Mouse (Mus musculus) stomach, embryonic 16.5 days (tissue): ENCODE results near the gene Zfp764. TPM values are rescaled to one million over a fixed set of nuclear protein-coding genes. Genes with fewer than 3 reads are reported as not detected.

Source experiments
- ATAC-seq: fragments of 200-750 bp; cut with Nextera tagmentation; 2 replicates; pipeline ENCODE4 v1.8.0; 2017; ENCODE audit warnings: moderate number of reproducible peaks, moderate TSS enrichment; ENCODE audit not compliant: insufficient read depth, low FRiP score
- H3K27ac ChIP-seq: fragments of 300-500 bp; sonication (generic); 2 replicates; pipeline ENCODE4 v1.5.1; 2014; ENCODE audit warnings: low read length
- H3K27me3 ChIP-seq: fragments of 300-500 bp; sonication (generic); 2 replicates; pipeline ENCODE4 v1.6.1; 2014; ENCODE audit warnings: low read length, control low read depth, mixed read lengths; ENCODE audit not compliant: control insufficient read depth, insufficient read depth
- H3K36me3 ChIP-seq: fragments of 300-500 bp; sonication (generic); 2 replicates; pipeline ENCODE4 v1.6.1; 2014; ENCODE audit warnings: low read length; ENCODE audit not compliant: control insufficient read depth, insufficient read depth
- H3K4me1 ChIP-seq: fragments of 300-500 bp; sonication (generic); 2 replicates; pipeline ENCODE4 v1.6.1; 2014; ENCODE audit warnings: low read length, control low read depth, mixed read lengths; ENCODE audit not compliant: control insufficient read depth, insufficient read depth
- H3K4me2 ChIP-seq: fragments of 300-500 bp; sonication (generic); 2 replicates; pipeline ENCODE4 v1.6.1; 2014; ENCODE audit warnings: low read depth, low read length, mixed read lengths
- H3K4me3 ChIP-seq: fragments of 300-500 bp; sonication (generic); replicated peaks from 2 replicates; pipeline ENCODE4 v1.5.1; 2014; ENCODE audit warnings: mild to moderate bottlenecking, low read length
- H3K9ac ChIP-seq: fragments of 300-500 bp; sonication (generic); 2 replicates; pipeline ENCODE4 v1.6.1; 2014; ENCODE audit warnings: low read length
- H3K9me3 ChIP-seq: fragments of 300-500 bp; sonication (generic); replicated peaks from 2 replicates; pipeline ENCODE4 v1.6.1; 2016; ENCODE audit warnings: low read length, control low read depth; ENCODE audit not compliant: control insufficient read depth
- WGBS: fragments of 180-500 bp; shearing (Covaris S2); extraction: QIAGEN DNeasy Blood & Tissue Kit; methylation state at CpG from one replicate; pipeline ENCODE4 v1.1.7; 2014; 5-methylcytosine and 5-hydroxymethylcytosine counted together
- polyA plus RNA-seq: library from polyadenylated mRNA; unstranded; fragments of >200 nt; fragmentation: Nextera tagmentation; extraction: Ambion mirVana; gene quantifications from 2 replicates; pipeline ENCODE4 v1.2.1, GENCODE M21; 2015

Gene Zfp764
- polyA plus RNA-seq, 1 experiment from 2014 or later: 7.1 TPM

DNA sequence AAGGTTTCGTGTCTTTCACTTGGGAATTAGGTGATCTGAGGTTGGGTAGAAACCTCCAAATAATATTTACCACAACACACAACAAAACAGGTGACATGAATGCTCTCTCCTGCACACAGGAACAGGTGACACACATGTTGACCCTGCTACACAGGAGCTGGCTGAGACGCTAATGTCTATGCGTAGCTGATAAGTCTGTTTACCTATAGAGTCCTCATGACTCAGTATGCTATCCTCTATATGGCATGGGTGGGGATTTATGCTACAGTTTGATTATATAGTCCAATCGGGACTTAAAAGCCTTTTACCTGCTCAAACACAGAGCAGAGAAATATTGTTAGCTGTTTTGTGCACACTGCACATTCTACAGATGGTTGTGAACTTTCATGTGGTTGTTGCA, 46.4 kb downstream of the Zfp764 start:
- H3K4me2 ChIP-seq: no peak overlapping the region
- 47% methylated on average over 4 of the region's 4 CpGs for WGBS
- no peaks in the 10 kb centered on the region for H3K9me3 ChIP-seq
- ATAC-seq: no peak; the same call in 1 of the 2 replicates
- no peak overlapping the region for H3K27ac ChIP-seq
- H3K4me3 ChIP-seq: no peak overlapping the region
- no peaks in the 10 kb centered on the region; the same call in 1 of the 2 replicates for H3K4me1 ChIP-seq
- H3K9ac ChIP-seq: no peak overlapping the region
- no peaks in the 10 kb centered on the region for H3K36me3 ChIP-seq
- 0 out of 2 replicates have a peak, but pooled peaks cover 5% of the 10 kb centered on the region for H3K27me3 ChIP-seq

DNA sequence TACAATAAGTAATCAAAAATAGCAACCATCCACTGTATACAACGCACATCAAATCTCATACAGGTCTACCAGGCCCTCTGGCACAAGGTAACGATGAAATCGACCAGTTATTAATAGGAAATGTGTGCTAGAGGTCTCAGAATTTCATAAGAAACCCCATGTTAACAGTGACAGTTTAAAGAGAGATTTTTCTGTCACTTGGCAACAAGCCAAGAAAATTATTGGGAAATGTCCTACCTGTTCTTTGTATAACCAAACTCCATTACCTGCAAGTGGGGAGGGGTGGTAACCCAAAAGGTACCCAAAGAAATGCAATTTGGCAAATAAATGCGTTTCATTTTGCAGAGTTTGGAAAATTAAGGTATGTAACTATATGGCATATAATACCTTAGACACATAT, 48.1 kb downstream of the Zfp764 start:
- Histone ChIP-seq H3K4me1 (no peaks in the 10 kb centered on the region; the same call in 1 of the 2 replicates), H3K9ac (no peak overlapping the region), H3K27me3 (0 out of 2 replicates have a peak, but pooled peaks cover 5% of the 10 kb centered on the region), H3K36me3 (no peaks in the 10 kb centered on the region), H3K4me3 (no peak overlapping the region), H3K27ac (no peak overlapping the region), H3K4me2 (no peak overlapping the region), H3K9me3 (no peaks in the 10 kb centered on the region)
- WGBS: 67% methylated on average over 4 of the region's 4 CpGs
- no peak for ATAC-seq

GRCm38 (mm10) chr7:127357871-127358270, 48.8 kb downstream of the Zfp764 start:
- ATAC-seq: no peak
- H3K4me3 ChIP-seq: no peak overlapping the region
- H3K27ac ChIP-seq: no peak overlapping the region
- no peaks in the 10 kb centered on the region for H3K36me3 ChIP-seq
- WGBS: 69% methylated on average over 2 of the region's 2 CpGs
- no peak overlapping the region for H3K9ac ChIP-seq
- no peak overlapping the region for H3K4me2 ChIP-seq
- no peaks in the 10 kb centered on the region for H3K9me3 ChIP-seq
- H3K27me3 ChIP-seq: 0 out of 2 replicates have a peak, but pooled peaks cover 3% of the 10 kb centered on the region
- no peaks in the 10 kb centered on the region for H3K4me1 ChIP-seq

GRCm38 (mm10) chr7:127355796-127356195, 50.8 kb downstream of the Zfp764 start:
- H3K27me3 ChIP-seq: 0 out of 2 replicates have a peak, but pooled peaks cover 3% of the 10 kb centered on the region
- no peak overlapping the region for H3K4me3 ChIP-seq
- ATAC-seq: no peak
- no peak overlapping the region for H3K27ac ChIP-seq
- WGBS: 52% methylated on average over 3 of the region's 3 CpGs
- no peaks in the 10 kb centered on the region for H3K36me3 ChIP-seq
- no peak overlapping the region for H3K9ac ChIP-seq
- no peaks in the 10 kb centered on the region for H3K4me1 ChIP-seq
- H3K4me2 ChIP-seq: no peak overlapping the region
- no peaks in the 10 kb centered on the region for H3K9me3 ChIP-seq

Other genes with a start within 250 kb of the Zfp764 start
- gene Cd2bp2, start 210.8 kb downstream of the Zfp764 start, polyA plus RNA-seq: 43.7 and 47.7 TPM in 2 replicates
- gene Tbc1d10b, start 198.4 kb downstream of the Zfp764 start, polyA plus RNA-seq: 15.4 and 15.7 TPM in 2 replicates
- gene Mylpf, start 197.9 kb downstream of the Zfp764 start, polyA plus RNA-seq: 23.9 and 312 TPM in 2 replicates
- 27.1 and 28.5 TPM in 2 replicates for gene Zfp553, start 173.8 kb downstream of the Zfp764 start, polyA plus RNA-seq
- gene Sept1, start 173.7 kb downstream of the Zfp764 start, polyA plus RNA-seq: 14.7 and 15.0 TPM in 2 replicates
- gene Zfp771, start 162.5 kb downstream of the Zfp764 start, polyA plus RNA-seq: 35.5 and 37.8 TPM in 2 replicates
- 131 and 145 TPM in 2 replicates for gene Dctpp1, start 146.1 kb downstream of the Zfp764 start, polyA plus RNA-seq
- 82.2 and 94.3 TPM in 2 replicates for gene Sephs2, start 132.8 kb downstream of the Zfp764 start, polyA plus RNA-seq
- 3.1 and 4.0 TPM in 2 replicates for gene Itgal, start 110.6 kb downstream of the Zfp764 start, polyA plus RNA-seq
- 12.0 and 13.9 TPM in 2 replicates for gene Zfp768, start 61.2 kb downstream of the Zfp764 start, polyA plus RNA-seq
- gene Zfp747, start 30.8 kb downstream of the Zfp764 start, polyA plus RNA-seq: 9.6 and 11.1 TPM in 2 replicates
- gene 9130019O22Rik, start 19.7 kb downstream of the Zfp764 start, polyA plus RNA-seq: 6.2 and 6.7 TPM in 2 replicates
- gene E430018J23Rik, start 13.2 kb downstream of the Zfp764 start, polyA plus RNA-seq: 6.1 and 9.3 TPM in 2 replicates
- gene Zfp688, start 15.2 kb upstream of the Zfp764 start, polyA plus RNA-seq: 21.5 and 24.4 TPM in 2 replicates
- gene Zfp689, start 42.3 kb upstream of the Zfp764 start, polyA plus RNA-seq: 5.0 and 5.8 TPM in 2 replicates
- gene Prr14, start 52.8 kb upstream of the Zfp764 start, polyA plus RNA-seq: 35.9 and 37.8 TPM in 2 replicates
- 10.5 and 11.1 TPM in 2 replicates for gene Fbrs, start 72.4 kb upstream of the Zfp764 start, polyA plus RNA-seq
- 20.3 and 32.4 TPM in 2 replicates for gene Srcap, start 105.2 kb upstream of the Zfp764 start, polyA plus RNA-seq
- 12.3 and 13.2 TPM in 2 replicates for gene Gm42715, start 112.8 kb upstream of the Zfp764 start, polyA plus RNA-seq
- gene Tmem265, start 154.6 kb upstream of the Zfp764 start, polyA plus RNA-seq: 10.1 and 14.0 TPM in 2 replicates
- 37.6 and 44.1 TPM in 2 replicates for gene Phkg2, start 166.5 kb upstream of the Zfp764 start, polyA plus RNA-seq
- 6.3 and 8.1 TPM in 2 replicates for gene Ccdc189, start 181.8 kb upstream of the Zfp764 start, polyA plus RNA-seq
- 41.6 and 41.7 TPM in 2 replicates for gene Rnf40, start 181.9 kb upstream of the Zfp764 start, polyA plus RNA-seq
- gene Zfp629, start 209.0 kb upstream of the Zfp764 start, polyA plus RNA-seq: 10.4 and 10.9 TPM in 2 replicates